Mouse (Mus musculus) stomach, postnatal 0 days (tissue): ENCODE measurements around the gene Gramd1b. TPM values are rescaled to one million over a fixed set of nuclear protein-coding genes. Genes with fewer than 3 reads are reported as not detected.

Experiments
- ATAC-seq: fragments of 200-750 bp; cut with Nextera tagmentation; 2 replicates; pipeline ENCODE4 v1.8.0; 2017; ENCODE audit not compliant: low FRiP score, low TSS enrichment
- DNase-seq: peaks from one replicate; pipeline ENCODE4 v3.0.0-alpha.2; 2016; ENCODE audit warnings: low spot score
- H3K27ac ChIP-seq: fragments of 300-500 bp; sonication (generic); replicated peaks from 2 replicates; pipeline ENCODE4 v1.5.1; 2014; ENCODE audit warnings: mild to moderate bottlenecking, control low read depth
- H3K27me3 ChIP-seq: fragments of 300-500 bp; sonication (generic); 2 replicates; pipeline ENCODE4 v1.6.1; 2014; ENCODE audit warnings: low read length; ENCODE audit not compliant: control insufficient read depth, insufficient read depth
- H3K36me3 ChIP-seq: fragments of 300-500 bp; sonication (generic); 2 replicates; pipeline ENCODE4 v1.6.1; 2014; ENCODE audit warnings: low read length, mixed read lengths; ENCODE audit not compliant: control insufficient read depth, insufficient read depth
- H3K4me1 ChIP-seq: fragments of 300-500 bp; sonication (generic); replicated peaks from 2 replicates; pipeline ENCODE4 v1.6.1; 2014; ENCODE audit warnings: antibody characterized with exemption; ENCODE audit not compliant: control insufficient read depth, insufficient read depth
- H3K4me2 ChIP-seq: fragments of 300-500 bp; sonication (generic); replicated peaks from 2 replicates; pipeline ENCODE4 v1.6.1; 2014; ENCODE audit warnings: low read depth, mild to moderate bottlenecking, control low read depth, moderate library complexity
- H3K4me3 ChIP-seq: fragments of 300-500 bp; sonication (generic); 2 replicates; pipeline ENCODE4 v1.5.1; 2014; ENCODE audit warnings: low read depth, low read length, control low read depth
- H3K9ac ChIP-seq: fragments of 300-500 bp; sonication (generic); 2 replicates; pipeline ENCODE4 v1.6.1; 2014; ENCODE audit warnings: mild to moderate bottlenecking, low read length, control low read depth, mixed read lengths
- H3K9me3 ChIP-seq: fragments of 300-500 bp; sonication (generic); 2 replicates; pipeline ENCODE4 v1.6.1; 2016; ENCODE audit warnings: low read length; ENCODE audit not compliant: control insufficient read depth
- CTCF ChIP-seq: IDR thresholded peaks from 2 replicates; pipeline ENCODE4 v1.5.1; 2016; ENCODE audit warnings: antibody characterized with exemption, low read depth, mild to moderate bottlenecking, moderate library complexity
- EP300 ChIP-seq: optimal IDR thresholded peaks from 2 replicates; pipeline ENCODE3; 2016; ENCODE audit warnings: antibody characterized with exemption
- WGBS: fragments of 180-500 bp; shearing (Covaris S2); extraction: QIAGEN DNeasy Blood & Tissue Kit; methylation state at CpG from one replicate; pipeline ENCODE4 v1.1.7; 2014; 5-methylcytosine and 5-hydroxymethylcytosine counted together
- polyA plus RNA-seq: library from polyadenylated mRNA; unstranded; fragments of >200 nt; fragmentation: Nextera tagmentation; extraction: Ambion mirVana; gene quantifications from 2 replicates; pipeline ENCODE4 v1.2.1, GENCODE M21; 2015

Gramd1b gene
- polyA plus RNA-seq, 1 experiment from 2014 or later: 1.8 TPM

- Histone ChIP-seq H3K27me3 (no peaks in the 10 kb centered on the region), H3K27ac (no peak overlapping the region), H3K36me3 (no peaks in the 10 kb centered on the region), H3K4me3 (no peak overlapping the region), H3K9ac (no peak overlapping the region), H3K9me3 (no peaks in the 10 kb centered on the region), H3K4me2 (no peak overlapping the region), H3K4me1 (no peaks in the 10 kb centered on the region)
- TF ChIP-seq CTCF: no peak
- no peak for TF ChIP-seq EP300
- 75% methylated on average over 5 of the region's 5 CpGs for WGBS
- ATAC-seq (no peak), DNase-seq (no peak)
Measured at GRCm38 (mm10) chr9:40418803-40419202, 112.4 kb downstream of the Gramd1b start.

DNA sequence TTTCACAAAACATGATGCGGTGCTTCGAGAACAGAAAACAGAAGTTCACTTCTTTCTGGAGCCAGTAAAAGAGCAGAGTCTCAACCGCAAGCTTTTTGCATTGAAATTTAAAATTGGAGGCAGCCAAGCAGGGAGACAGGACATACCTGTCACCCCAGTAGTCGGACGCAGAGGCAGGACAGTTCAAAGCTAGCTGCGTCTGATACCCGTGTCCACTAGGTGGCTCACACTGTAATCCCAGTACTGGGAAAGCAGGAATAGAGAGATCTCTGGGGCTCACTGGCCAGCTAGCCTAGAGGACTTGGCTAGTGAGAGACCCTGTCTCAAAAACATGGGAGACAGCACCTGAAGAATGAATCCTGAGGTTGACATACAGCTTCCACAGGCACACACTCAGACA lies 115.0 kb downstream of the Gramd1b start:
- TF ChIP-seq CTCF: peak; percentile 58
- TF ChIP-seq EP300: no peak
- Histone ChIP-seq H3K9ac (no peak overlapping the region), H3K4me1 (no peaks in the 10 kb centered on the region), H3K27me3 (no peaks in the 10 kb centered on the region), H3K36me3 (no peaks in the 10 kb centered on the region), H3K4me2 (no peak overlapping the region), H3K4me3 (no peak overlapping the region), H3K27ac (no peak overlapping the region), H3K9me3 (no peaks in the 10 kb centered on the region)
- no peak for ATAC-seq
- WGBS: 79% methylated on average over 7 of the region's 7 CpGs
- no peak for DNase-seq

DNA sequence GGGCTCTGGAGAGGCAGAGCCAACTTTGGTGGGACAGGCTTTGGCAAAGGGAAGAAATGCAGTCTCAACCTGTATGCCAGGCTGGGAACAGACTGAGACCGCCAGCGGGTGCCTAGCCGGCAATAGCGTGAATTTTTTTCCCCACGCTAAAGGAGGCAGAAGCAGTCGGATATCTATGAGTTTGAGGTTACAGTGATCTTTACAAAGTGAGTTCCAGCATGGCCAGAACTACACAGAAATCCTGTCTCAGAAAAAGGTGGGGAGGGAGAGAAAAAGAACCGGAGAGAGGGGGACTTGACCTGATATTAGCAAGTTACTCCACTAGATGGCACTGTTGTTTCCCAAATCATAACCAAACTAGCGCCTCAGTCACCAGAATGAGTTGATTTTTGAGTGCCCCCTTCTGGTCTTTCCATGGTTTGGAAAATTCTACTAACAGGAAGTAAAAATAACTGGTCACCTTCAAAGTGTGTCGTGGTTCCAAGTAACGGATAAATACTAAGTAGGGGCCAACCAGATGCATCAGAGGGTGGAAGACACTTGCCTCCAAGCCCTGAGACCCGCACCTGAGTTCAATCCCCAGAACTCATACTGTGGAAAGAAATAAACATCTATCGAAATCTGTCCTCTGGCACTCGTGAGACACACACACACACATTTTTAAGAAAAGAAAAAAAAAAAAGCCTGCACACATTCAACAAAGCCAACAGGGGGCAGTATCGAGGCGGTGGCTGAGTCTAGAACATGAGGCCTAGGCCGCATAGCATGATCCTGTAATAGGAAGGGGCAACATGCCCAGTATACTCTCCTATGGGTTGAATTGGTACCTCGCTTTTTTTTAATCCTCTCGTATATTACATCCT lies 116.0 kb downstream of the Gramd1b start:
- Histone ChIP-seq H3K4me3 (peak overlapping the region; percentile 61), H3K9ac (peak overlapping the region; percentile 71), H3K4me1 (no peaks in the 10 kb centered on the region), H3K36me3 (no peaks in the 10 kb centered on the region), H3K9me3 (no peaks in the 10 kb centered on the region), H3K27me3 (no peaks in the 10 kb centered on the region), H3K27ac (peak overlapping the region; percentile 76), H3K4me2 (peak overlapping the region; percentile 95)
- TF ChIP-seq EP300 (no peak), CTCF (peak; percentile 92)
- peak; percentile 40 for DNase-seq
- 30% methylated on average over 18 of the region's 18 CpGs for WGBS
- peak; percentile 73 for ATAC-seq

- Histone ChIP-seq H3K4me1 (no peaks in the 10 kb centered on the region), H3K27me3 (no peaks in the 10 kb centered on the region), H3K4me2 (peak overlapping the region; percentile 95), H3K4me3 (peak overlapping the region; percentile 61), H3K9me3 (no peaks in the 10 kb centered on the region), H3K27ac (peak overlapping the region; percentile 76), H3K36me3 (no peaks in the 10 kb centered on the region), H3K9ac (peak overlapping the region; percentile 71)
- TF ChIP-seq CTCF (no peak), EP300 (no peak)
- DNase-seq: peak; percentile 79
- peak; percentile 75 for ATAC-seq
- WGBS: under 1% methylated on average over 15 of the region's 15 CpGs
Measured at GRCm38 (mm10) chr9:40414498-40414903, 116.7 kb downstream of the Gramd1b start.

DNA sequence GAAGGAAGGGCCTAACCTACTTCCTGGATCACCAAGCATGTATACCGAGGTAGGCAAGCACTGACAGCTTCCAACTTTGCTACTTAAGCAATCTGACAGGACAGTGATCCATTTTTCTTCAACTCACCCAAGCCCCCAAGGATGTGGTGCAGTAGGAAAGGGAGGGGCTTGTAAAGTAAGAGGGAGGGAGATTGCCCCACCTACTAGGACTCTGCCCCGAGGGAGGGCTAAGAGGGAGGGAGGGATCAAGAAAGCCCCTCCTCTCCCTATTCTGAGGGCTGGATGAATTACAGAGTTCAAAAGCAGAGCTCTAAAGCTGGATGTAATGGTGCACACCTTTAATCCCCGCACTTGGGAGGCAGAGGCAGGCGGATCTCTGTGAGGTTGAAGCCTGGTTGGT lies 117.6 kb downstream of the Gramd1b start:
- Histone ChIP-seq H3K27ac (no peak overlapping the region), H3K4me3 (no peak overlapping the region), H3K36me3 (no peaks in the 10 kb centered on the region), H3K4me1 (no peaks in the 10 kb centered on the region), H3K4me2 (no peak overlapping the region), H3K9ac (no peak overlapping the region), H3K27me3 (no peaks in the 10 kb centered on the region), H3K9me3 (no peaks in the 10 kb centered on the region)
- ATAC-seq: no peak
- DNase-seq: no peak
- 89% methylated on average over 4 of the region's 4 CpGs for WGBS
- TF ChIP-seq CTCF (no peak), EP300 (no peak)

- Histone ChIP-seq H3K27me3 (no peaks in the 10 kb centered on the region), H3K4me1 (no peaks in the 10 kb centered on the region), H3K36me3 (no peaks in the 10 kb centered on the region), H3K27ac (no peak overlapping the region), H3K4me2 (no peak overlapping the region), H3K9me3 (no peaks in the 10 kb centered on the region), H3K4me3 (no peak overlapping the region), H3K9ac (no peak overlapping the region)
- 92% methylated on average over 14 of the region's 14 CpGs for WGBS
- ATAC-seq (no peak), DNase-seq (no peak)
- TF ChIP-seq EP300: no peak
- no peak for TF ChIP-seq CTCF
Measured at GRCm38 (mm10) chr9:40412931-40413330, 118.3 kb downstream of the Gramd1b start.
